ENCODE assay signal across 15 mouse cellular contexts in genomic region chr17:65243716-65244115, GRCm38 (mm10).
"Had no signal": no experiment of that assay in that cellular context is flagged by ENCODE, and none has a peak within 500 bp of the region (broad histone marks: within the 10 kb centered on the region; RNA-seq: fewer than 3 reads in every experiment).

No protein-coding gene starts in this region.

- ATAC-seq: liver, embryonic 12.5 days had no signal

- H3K27ac ChIP-seq: kidney, embryonic 15.5 days; left cerebral cortex, adult 2 months; limb, embryonic 15.5 days; liver, embryonic 12.5 days; neural tube, embryonic 15.5 days; stomach, embryonic 15.5 days had no signal

- H3K9ac ChIP-seq: kidney, embryonic 15.5 days; limb, embryonic 15.5 days; liver, embryonic 12.5 days; lung, embryonic 14.5 days; neural tube, embryonic 15.5 days; stomach, embryonic 15.5 days had no signal

- H3K27me3 ChIP-seq: kidney, embryonic 15.5 days; limb, embryonic 15.5 days; liver, embryonic 12.5 days; neural tube, embryonic 15.5 days; stomach, embryonic 15.5 days had no signal

- H3K4me3 ChIP-seq: kidney, embryonic 15.5 days; left cerebral cortex, adult 2 months; limb, embryonic 15.5 days; liver, embryonic 12.5 days; myocyte; neural tube, embryonic 15.5 days; stomach, embryonic 15.5 days had no signal

- H3K4me2 ChIP-seq: kidney, embryonic 15.5 days; limb, embryonic 15.5 days; liver, embryonic 12.5 days; lung, embryonic 14.5 days; midbrain, embryonic 11.5 days; neural tube, embryonic 15.5 days; stomach, embryonic 15.5 days had no signal

- H3K9me3 ChIP-seq: kidney, embryonic 15.5 days; limb, embryonic 15.5 days; liver, embryonic 12.5 days; neural tube, embryonic 15.5 days; stomach, embryonic 15.5 days had no signal

- H3K36me3 ChIP-seq: kidney, embryonic 15.5 days; limb, embryonic 15.5 days; liver, embryonic 12.5 days; neural tube, embryonic 15.5 days; stomach, embryonic 15.5 days had no signal

- H3K4me1 ChIP-seq: kidney, embryonic 15.5 days; limb, embryonic 15.5 days; liver, embryonic 12.5 days; neural tube, embryonic 15.5 days; stomach, embryonic 15.5 days had no signal

- DNase-seq: kidney, postnatal 14 days; lung, embryonic 14.5 days; lung, postnatal 10 days; lung, postnatal 4 days; right cerebral cortex, postnatal 4 days; thymus, adult 2 months; thymus, postnatal 25 days had no signal
